Mouse (Mus musculus): ENCODE results near the gene Ino80.

DNA sequence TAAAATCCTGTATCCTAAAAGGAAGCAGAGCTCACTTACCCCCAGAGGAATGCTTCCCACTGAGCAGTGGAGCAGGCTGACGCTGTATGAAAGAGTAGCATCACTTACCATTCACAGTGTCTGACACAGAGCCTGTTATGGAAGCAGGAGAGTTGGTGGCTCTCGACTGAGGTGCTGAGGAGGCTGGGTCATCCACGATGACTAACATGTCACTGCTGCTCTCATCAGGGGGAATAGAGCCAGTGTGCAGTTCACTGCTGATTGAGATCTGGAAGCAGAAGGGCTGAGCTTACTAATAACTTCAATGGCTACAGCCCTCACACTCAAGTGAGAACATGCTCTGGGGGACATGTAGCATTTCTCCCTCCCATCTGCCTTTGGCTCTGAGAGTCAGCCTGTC is 98.0 kb downstream of the Ino80 start:
- TF ChIP-seq POLR2A (IDR thresholded peaks at IDR 0.05; ENCODE audit: insufficient read depth, low read depth, low read length) (no peak), CTCF (IDR thresholded peaks at IDR 0.05; ENCODE audit: insufficient read depth, low read depth, low read length) (no peak)

All from olfactory bulb, adult 2 months (tissue).